ENCODE assay signal across 9 mouse cellular contexts in the genomic region with DNA sequence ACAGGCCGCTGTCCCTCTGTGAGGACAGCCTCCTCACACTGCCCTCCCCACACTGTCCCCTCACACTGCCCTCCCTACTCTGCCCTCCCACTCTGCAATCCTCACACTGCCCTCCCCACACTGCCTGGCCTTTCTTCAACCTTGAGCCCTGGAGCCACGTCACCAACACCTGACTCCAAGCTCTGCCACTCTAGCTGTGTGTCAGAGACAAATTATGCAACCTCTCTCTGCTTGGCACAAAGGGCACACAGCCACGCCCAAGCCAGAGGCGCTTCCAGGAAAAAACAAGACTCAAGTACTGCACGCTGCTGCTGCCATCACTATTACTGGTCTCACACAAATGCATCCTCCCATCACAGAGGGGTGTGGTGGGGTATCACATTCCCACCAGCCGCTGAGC. TPM values are rescaled to one million over a fixed set of nuclear protein-coding genes. Genes with fewer than 3 reads are reported as not detected.
A peak's percentile ranks its signal among the peaks of the same experiment; 100 is the strongest.
DNase-seq lines count a peak whose midpoint lies in the region; ATAC-seq lines count a peak whose summit lies in the region.
"Had no signal": no experiment of that assay in that cellular context is flagged by ENCODE, and none has a peak within 500 bp of the region (broad histone marks: within the 10 kb centered on the region; RNA-seq: fewer than 3 reads in every experiment).

No protein-coding gene starts in this region.

- H3K4me1 ChIP-seq in liver, embryonic 12.5 days, result peaks cover 76% of the 10 kb centered on the region
- H3K4me1 ChIP-seq in heart, embryonic 16.5 days (ENCODE audit: control insufficient read depth, insufficient read depth, low read length), result peaks cover 86% of the 10 kb centered on the region
- peaks cover 79% of the 10 kb centered on the region for H3K4me1 ChIP-seq in lung, embryonic 16.5 days (replicated peaks; ENCODE audit: control insufficient read depth, insufficient read depth, low read length)
- no peaks in the 10 kb centered on the region for H3K4me1 ChIP-seq in forebrain, embryonic 14.5 days (ENCODE audit: control insufficient read depth, insufficient read depth, low read length)
- no peaks in the 10 kb centered on the region; the same call in 1 of the 2 replicates for H3K4me1 ChIP-seq in forebrain, embryonic 11.5 days (replicated peaks; ENCODE audit: control insufficient read depth, insufficient read depth, low read length)

- H3K27me3 ChIP-seq in liver, embryonic 12.5 days (replicated peaks), result no peaks in the 10 kb centered on the region
- H3K27me3 ChIP-seq in heart, embryonic 16.5 days (ENCODE audit: control insufficient read depth, insufficient read depth, low read length), result no peaks in the 10 kb centered on the region
- no peaks in the 10 kb centered on the region for H3K27me3 ChIP-seq in lung, embryonic 16.5 days (ENCODE audit: control insufficient read depth, insufficient read depth, low read depth, low read length)
- H3K27me3 ChIP-seq in forebrain, embryonic 14.5 days (replicated peaks; ENCODE audit: control insufficient read depth, insufficient read depth, low read length), result no peaks in the 10 kb centered on the region
- H3K27me3 ChIP-seq in forebrain, embryonic 11.5 days (ENCODE audit: control insufficient read depth, insufficient read depth, low read length), result no peaks in the 10 kb centered on the region

- DNase-seq in liver, result no peak
- no peak for DNase-seq in frontal cortex, postnatal 36 days (ENCODE audit: low spot score in 2 of 2)
- no peak for DNase-seq in forebrain, embryonic 14.5 days (ENCODE audit: low spot score)
- no peak for DNase-seq in forebrain, embryonic 11.5 days (ENCODE audit: low spot score)
- no peak for DNase-seq in retina, postnatal 1 day
- DNase-seq: cerebellum, postnatal 36 days had no signal

- no peaks in the 10 kb centered on the region for H3K36me3 ChIP-seq in liver, embryonic 12.5 days
- no peaks in the 10 kb centered on the region for H3K36me3 ChIP-seq in heart, embryonic 16.5 days (ENCODE audit: control insufficient read depth, insufficient read depth)
- no peaks in the 10 kb centered on the region for H3K36me3 ChIP-seq in lung, embryonic 16.5 days (ENCODE audit: control insufficient read depth, insufficient read depth, low read length)
- H3K36me3 ChIP-seq in forebrain, embryonic 14.5 days (ENCODE audit: control insufficient read depth, insufficient read depth, low read length), result no peaks in the 10 kb centered on the region
- no peaks in the 10 kb centered on the region for H3K36me3 ChIP-seq in forebrain, embryonic 11.5 days (ENCODE audit: control insufficient read depth, insufficient read depth, low read length)

- ATAC-seq in liver, embryonic 12.5 days, result 0 out of 2 replicates have a peak, but pooled peaks have one; percentile 8
- no peak for ATAC-seq in heart, embryonic 16.5 days (replicated peaks; ENCODE audit: extremely low read depth, insufficient read depth, low FRiP score)
- ATAC-seq in lung, embryonic 16.5 days (ENCODE audit: low read depth), result no peak
- no peak for ATAC-seq in forebrain, embryonic 14.5 days
- ATAC-seq in forebrain, embryonic 11.5 days (replicated peaks; ENCODE audit: low FRiP score), result no peak

- no peaks in the 10 kb centered on the region for H3K9me3 ChIP-seq in liver, embryonic 12.5 days (replicated peaks)
- no peaks in the 10 kb centered on the region for H3K9me3 ChIP-seq in heart, embryonic 16.5 days (replicated peaks; ENCODE audit: control insufficient read depth, low read length)
- no peaks in the 10 kb centered on the region for H3K9me3 ChIP-seq in lung, embryonic 16.5 days (ENCODE audit: control insufficient read depth, low read length)
- H3K9me3 ChIP-seq in forebrain, embryonic 14.5 days (replicated peaks; ENCODE audit: control insufficient read depth, low read length), result no peaks in the 10 kb centered on the region
- no peaks in the 10 kb centered on the region for H3K9me3 ChIP-seq in forebrain, embryonic 11.5 days (ENCODE audit: control insufficient read depth, low read length)

- no peak overlapping the region for H3K27ac ChIP-seq in liver, embryonic 12.5 days
- peak overlapping the region; percentile 95 for H3K27ac ChIP-seq in heart, embryonic 16.5 days (ENCODE audit: low read length)
- H3K27ac ChIP-seq in lung, embryonic 16.5 days (ENCODE audit: low read length), result peak overlapping the region; percentile 65
- no peak overlapping the region for H3K27ac ChIP-seq in forebrain, embryonic 14.5 days (ENCODE audit: low read depth, low read length)
- H3K27ac ChIP-seq in forebrain, embryonic 11.5 days (ENCODE audit: low read depth, low read length), result no peak overlapping the region

- no peak overlapping the region for H3K4me3 ChIP-seq in liver, embryonic 12.5 days
- no peak overlapping the region for H3K4me3 ChIP-seq in heart, embryonic 16.5 days (ENCODE audit: low read length)
- no peak overlapping the region for H3K4me3 ChIP-seq in lung, embryonic 16.5 days (ENCODE audit: low read length)
- no peak overlapping the region for H3K4me3 ChIP-seq in forebrain, embryonic 14.5 days (ENCODE audit: low read depth, low read length)
- H3K4me3 ChIP-seq in forebrain, embryonic 11.5 days (ENCODE audit: low read depth, low read length), result no peak overlapping the region

- no peak overlapping the region for H3K4me2 ChIP-seq in liver, embryonic 12.5 days
- no peak overlapping the region for H3K4me2 ChIP-seq in heart, embryonic 16.5 days (ENCODE audit: low read depth, low read length)
- H3K4me2 ChIP-seq in lung, embryonic 16.5 days (ENCODE audit: low read depth, low read length), result no peak overlapping the region
- no peak overlapping the region for H3K4me2 ChIP-seq in forebrain, embryonic 14.5 days (ENCODE audit: low read length)
- no peak overlapping the region for H3K4me2 ChIP-seq in forebrain, embryonic 11.5 days (ENCODE audit: low read depth, low read length, severe bottlenecking)

- 70% methylated on average over 6 of the region's 6 CpGs for WGBS in liver, embryonic 12.5 days (ENCODE audit: insufficient replicate concordance)
- 66% methylated on average over 6 of the region's 6 CpGs for WGBS in heart, embryonic 16.5 days
- 50% methylated on average over 6 of the region's 6 CpGs for WGBS in lung, embryonic 16.5 days
- WGBS in forebrain, embryonic 14.5 days, result 88% methylated on average over 6 of the region's 6 CpGs
- WGBS in forebrain, embryonic 11.5 days, result 87% methylated on average over 6 of the region's 6 CpGs

- H3K9ac ChIP-seq in liver, embryonic 12.5 days, result no peak overlapping the region
- 0 out of 2 replicates have a peak overlapping the region, but pooled peaks have one; percentile 20 for H3K9ac ChIP-seq in heart, embryonic 16.5 days (ENCODE audit: low read length)
- H3K9ac ChIP-seq in lung, embryonic 16.5 days (ENCODE audit: low read length), result no peak overlapping the region
- no peak overlapping the region for H3K9ac ChIP-seq in forebrain, embryonic 14.5 days (ENCODE audit: low read length)
- no peak overlapping the region for H3K9ac ChIP-seq in forebrain, embryonic 11.5 days (ENCODE audit: low read length)

RNA-seq across cellular contexts. Expression of gene Tmem184b, which starts 12.9 kb away (rescaled TPM):
- 16.4 and 19.0 TPM in 2 replicates for polyA plus RNA-seq in liver, embryonic 12.5 days (2016; fragmentation: Nextera tagmentation; extraction: Ambion mirVana)
- polyA plus RNA-seq in heart, embryonic 16.5 days (2015; fragmentation: Nextera tagmentation; extraction: Ambion mirVana), result 71.7 and 75.2 TPM in 2 replicates
- polyA plus RNA-seq in lung, embryonic 16.5 days (2015; fragmentation: Nextera tagmentation; extraction: Ambion mirVana), result 71.1 and 78.2 TPM in 2 replicates
- polyA plus RNA-seq in forebrain, embryonic 14.5 days (2014; fragmentation: Nextera tagmentation; extraction: Ambion mirVana), result 20.3 and 30.6 TPM in 2 replicates
- polyA plus RNA-seq in forebrain, embryonic 11.5 days (2014; fragmentation: Nextera tagmentation; extraction: Ambion mirVana), result 52.3 and 55.2 TPM in 2 replicates

RNA-seq across cellular contexts. Expression of gene Maff, which starts 44.0 kb away (rescaled TPM):
- 1.1 and 2.8 TPM in 2 replicates for polyA plus RNA-seq in liver, embryonic 12.5 days (2016; fragmentation: Nextera tagmentation; extraction: Ambion mirVana)
- 3.9 and 4.1 TPM in 2 replicates for polyA plus RNA-seq in heart, embryonic 16.5 days (2015; fragmentation: Nextera tagmentation; extraction: Ambion mirVana)
- polyA plus RNA-seq in lung, embryonic 16.5 days (2015; fragmentation: Nextera tagmentation; extraction: Ambion mirVana), result 5.2 and 6.5 TPM in 2 replicates
- 0.72 and 1.6 TPM in 2 replicates for polyA plus RNA-seq in forebrain, embryonic 14.5 days (2014; fragmentation: Nextera tagmentation; extraction: Ambion mirVana)
- polyA plus RNA-seq in forebrain, embryonic 11.5 days (2014; fragmentation: Nextera tagmentation; extraction: Ambion mirVana), result 1.5 TPM in 2 replicates

Comparison
In these comparisons a context has a peak if more than half of its experiments do, and no peak if none do; other contexts are left out.
1. H3K27ac ChIP-seq: peak in heart, embryonic 16.5 days (single experiment) and lung, embryonic 16.5 days (single experiment); none in liver, embryonic 12.5 days (single experiment), forebrain, embryonic 14.5 days (single experiment) and forebrain, embryonic 11.5 days (single experiment).